Comparison of ENCODE assay signal across 17 mouse cellular contexts in the genomic region with DNA sequence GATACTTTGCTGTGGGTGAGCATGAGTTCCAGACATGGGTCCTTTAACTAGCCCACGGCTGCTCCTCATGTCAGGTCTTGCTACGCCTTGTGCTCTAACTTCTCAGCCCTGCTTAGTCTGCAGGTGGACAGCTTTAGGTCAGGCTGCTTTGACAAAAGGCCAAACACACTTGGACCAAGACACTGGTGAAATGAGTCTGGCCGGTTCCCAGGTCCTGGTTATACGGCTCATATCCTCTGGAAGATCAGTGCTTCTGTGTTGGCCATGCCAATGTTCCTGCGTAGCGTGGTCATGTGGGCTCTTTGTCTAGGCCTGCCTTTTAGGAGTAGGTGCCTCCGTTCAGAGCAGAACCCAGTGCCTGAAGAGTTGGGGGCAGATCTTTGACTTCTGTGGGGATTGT. TPM values are rescaled to one million over a fixed set of nuclear protein-coding genes. Genes with fewer than 3 reads are reported as not detected.
DNase-seq lines count a peak whose midpoint lies in the region; ATAC-seq and TF ChIP-seq lines count a peak whose summit lies in the region.
"Had no signal": no experiment of that assay in that cellular context is flagged by ENCODE, and none has a peak within 500 bp of the region (broad histone marks: within the 10 kb centered on the region; RNA-seq: fewer than 3 reads in every experiment).

No protein-coding gene starts in this region.

- TF ChIP-seq CTCF in kidney, adult 2 months (conservative IDR thresholded peaks at IDR 0.05; ENCODE audit: insufficient read depth, insufficient read length, low read depth, low read length): no peak
- TF ChIP-seq CTCF in bone marrow macrophage, adult 2 months (IDR thresholded peaks at IDR 0.05; ENCODE audit: low read depth, low read length): no peak

- 72% methylated on average over 7 of the region's 7 CpGs for WGBS in kidney, adult 2 months

- no peaks in the 10 kb centered on the region for H3K36me3 ChIP-seq in kidney, adult 2 months (ENCODE audit: control insufficient read depth, insufficient read depth, low read length)

- H3K27me3 ChIP-seq in kidney, adult 2 months (replicated peaks; ENCODE audit: control insufficient read depth, insufficient read depth, low read length): no peaks in the 10 kb centered on the region
- H3K27me3 ChIP-seq: limb, embryonic 13.5 days; midbrain, embryonic 13.5 days had no signal

- ATAC-seq in cerebellum, adult (ENCODE audit: insufficient number of reproducible peaks, low FRiP score, low TSS enrichment): peak; percentile 60
- ATAC-seq: inflammation-experienced regulatory T-cells, adult 6 months; midbrain, embryonic 13.5 days had no signal

- no peak for DNase-seq in cerebellum, postnatal 4 days (ENCODE audit: low spot score in 2 of 2)
- peak; percentile 64 for DNase-seq in kidney, adult 2 months
- DNase-seq in kidney, postnatal 10 days: no peak
- peak; percentile 79 for DNase-seq in cerebellum, adult 9-11 months
- DNase-seq in adrenal gland, adult (ENCODE audit: inconsistent age in 2 of 2, low spot score in 1 of 2): no peak
- DNase-seq in gastrocnemius, postnatal 25 days: no peak
- DNase-seq: heart, adult 11 months; heart, postnatal 36 days; lung, postnatal 36 days; right cerebral cortex, adult 18-20 months; thymus, postnatal 4 days had no signal

- no peak for TF ChIP-seq POLR2A in kidney, adult 2 months (IDR thresholded peaks at IDR 0.05; ENCODE audit: low read depth, low read length)
- TF ChIP-seq POLR2A in bone marrow macrophage, adult 2 months (IDR thresholded peaks at IDR 0.05; ENCODE audit: borderline replicate concordance, low read depth, low read length): no peak

- H3K4me1 ChIP-seq in kidney, adult 2 months (ENCODE audit: control insufficient read depth, insufficient read depth, low read length): no peaks in the 10 kb centered on the region
- H3K4me1 ChIP-seq in bone marrow macrophage, adult 2 months (ENCODE audit: control insufficient read depth, insufficient read depth, low read length): peaks cover 42% of the 10 kb centered on the region
- H3K4me1 ChIP-seq: limb, embryonic 13.5 days; midbrain, embryonic 13.5 days had no signal

- no peak overlapping the region for H3K27ac ChIP-seq in kidney, adult 2 months (ENCODE audit: insufficient read depth, low read depth, low read length)
- H3K27ac ChIP-seq in bone marrow macrophage, adult 2 months (ENCODE audit: insufficient read depth, low read depth, low read length): peak overlapping the region; percentile 95
- H3K27ac ChIP-seq: limb, embryonic 13.5 days; midbrain, embryonic 13.5 days had no signal

- no peak overlapping the region for H3K4me3 ChIP-seq in kidney, adult 2 months (ENCODE audit: insufficient read depth, low read depth, low read length)
- no peak overlapping the region for H3K4me3 ChIP-seq in bone marrow macrophage, adult 2 months (ENCODE audit: insufficient read depth, low read length)
- H3K4me3 ChIP-seq: left cerebral cortex, adult 2 months; limb, embryonic 13.5 days; midbrain, embryonic 13.5 days had no signal

RNA-seq across cellular contexts. Expression of a gene that starts 45.5 kb away (rescaled TPM):
- polyA plus RNA-seq in kidney, adult 2 months (2012; rRNA removed): 24.7 and 27.0 TPM in 2 replicates
- 24.3 and 33.9 TPM in 2 replicates for polyA plus RNA-seq in bone marrow macrophage, adult 2 months (2012; ENCODE audit: insufficient read depth, insufficient read length, missing spikeins)
- total RNA-seq in gastrocnemius, postnatal 25 days (2021): 1 to 10 TPM; 4.0 to 7.7 TPM

Comparison
In these comparisons a context has a peak if more than half of its experiments do, and no peak if none do; other contexts are left out.
1. DNase-seq: peak in kidney, adult 2 months (single experiment) and cerebellum, adult 9-11 months (single experiment); none in cerebellum, postnatal 4 days (0 of 2), kidney, postnatal 10 days (single experiment), adrenal gland, adult (0 of 2) and gastrocnemius, postnatal 25 days (single experiment).